Mouse (Mus musculus) forebrain, embryonic 11.5 days (tissue): ENCODE measurements at regions not wholly inside any gene's neighbourhood (a gene's known extent, or its start where the extent isn't known, plus 50 kb on each side); places are given as distances from the start of the nearest gene placed in this dataset.

ENCODE experiments used
- ATAC-seq: fragments of 200-750 bp; cut with Nextera tagmentation; replicated peaks from 2 replicates; pipeline ENCODE4 v1.8.0; 2017; ENCODE audit warnings: moderate TSS enrichment; ENCODE audit not compliant: low FRiP score
- DNase-seq: peaks from one replicate; pipeline ENCODE4 v3.0.0-alpha.2; 2017; ENCODE audit warnings: low spot score
- H3K27ac ChIP-seq: fragments of 300-500 bp; sonication (generic); 2 replicates; pipeline ENCODE4 v1.5.1; 2014; ENCODE audit warnings: low read depth, low read length
- H3K27me3 ChIP-seq: fragments of 300-500 bp; sonication (generic); 2 replicates; pipeline ENCODE4 v1.6.1; 2014; ENCODE audit warnings: mild to moderate bottlenecking, low read length, mixed read lengths; ENCODE audit not compliant: control insufficient read depth, insufficient read depth
- H3K36me3 ChIP-seq: fragments of 300-500 bp; sonication (generic); 2 replicates; pipeline ENCODE4 v1.6.1; 2014; ENCODE audit warnings: mild to moderate bottlenecking, low read length, moderate library complexity, mixed read lengths; ENCODE audit not compliant: control insufficient read depth, insufficient read depth
- H3K4me1 ChIP-seq: fragments of 300-500 bp; sonication (generic); replicated peaks from 2 replicates; pipeline ENCODE4 v1.6.1; 2014; ENCODE audit warnings: low read length, mixed read lengths; ENCODE audit not compliant: control insufficient read depth, insufficient read depth
- H3K4me2 ChIP-seq: fragments of 300-500 bp; sonication (generic); 2 replicates; pipeline ENCODE4 v1.6.1; 2014; ENCODE audit warnings: low read depth, mild to moderate bottlenecking, low read length, moderate library complexity, mixed read lengths; ENCODE audit not compliant: severe bottlenecking
- H3K4me3 ChIP-seq: fragments of 300-500 bp; sonication (generic); 2 replicates; pipeline ENCODE4 v1.5.1; 2014; ENCODE audit warnings: low read depth, low read length
- H3K9ac ChIP-seq: fragments of 300-500 bp; sonication (generic); 2 replicates; pipeline ENCODE4 v1.6.1; 2014; ENCODE audit warnings: low read length
- H3K9me3 ChIP-seq: fragments of 300-500 bp; sonication (generic); 2 replicates; pipeline ENCODE4 v1.6.1; 2016; ENCODE audit warnings: low read length, mixed read lengths; ENCODE audit not compliant: control insufficient read depth
- WGBS: fragments of 180-500 bp; shearing (Covaris S2); extraction: QIAGEN DNeasy Blood & Tissue Kit; methylation state at CpG from one replicate; pipeline ENCODE4 v1.1.7; 2014; 5-methylcytosine and 5-hydroxymethylcytosine counted together

DNA sequence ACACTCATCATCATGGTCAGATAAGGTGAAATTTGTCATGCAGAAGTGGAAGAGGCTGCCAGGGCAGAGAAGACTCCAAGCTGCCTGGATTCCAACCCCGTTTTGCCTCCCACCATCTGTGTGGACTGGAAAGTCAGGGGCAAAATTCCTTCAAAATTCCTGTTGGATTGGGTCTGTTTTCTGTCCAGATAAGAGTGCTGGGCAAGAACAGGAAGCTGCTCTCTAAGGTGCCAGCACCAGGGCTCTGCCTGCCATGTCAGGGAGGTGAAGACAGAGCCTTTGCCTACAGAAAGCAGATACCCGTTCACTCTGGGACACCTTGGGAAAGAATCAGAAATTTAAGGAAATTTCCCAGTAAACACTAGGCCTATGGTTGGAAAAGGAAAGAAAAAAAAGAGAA is 112.5 kb upstream of the Sash1 start:
- no peak for DNase-seq
- no peak overlapping the region for H3K9ac ChIP-seq
- WGBS: 82% methylated on average over 2 of the region's 2 CpGs
- H3K36me3 ChIP-seq: no peaks in the 10 kb centered on the region
- no peak overlapping the region for H3K27ac ChIP-seq
- H3K4me2 ChIP-seq: no peak overlapping the region
- H3K4me3 ChIP-seq: no peak overlapping the region
- H3K4me1 ChIP-seq: no peaks in the 10 kb centered on the region
- H3K9me3 ChIP-seq: no peaks in the 10 kb centered on the region
- H3K27me3 ChIP-seq: no peaks in the 10 kb centered on the region
- no peak for ATAC-seq

DNA sequence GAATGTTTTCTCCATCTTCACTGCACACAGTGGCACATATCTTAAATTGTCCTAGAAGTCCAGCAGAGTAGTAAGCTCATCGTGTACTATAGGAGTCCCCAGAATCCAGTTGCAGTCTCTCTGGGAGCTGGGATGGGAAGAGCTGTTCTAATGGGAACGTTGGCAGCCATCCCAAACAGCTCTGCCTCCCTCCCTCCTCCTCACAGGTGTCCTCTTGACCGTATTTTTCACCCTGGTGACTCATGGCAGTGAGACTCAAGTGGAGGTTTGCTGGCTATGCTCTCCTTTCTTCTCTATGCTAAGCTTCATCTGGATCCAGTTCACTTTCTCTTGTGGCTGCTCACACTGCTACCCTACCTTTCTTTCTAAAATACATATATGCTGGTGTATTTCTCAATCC is 109.2 kb upstream of the Sash1 start:
- Histone ChIP-seq H3K27ac (no peak overlapping the region), H3K4me3 (no peak overlapping the region), H3K27me3 (no peaks in the 10 kb centered on the region), H3K36me3 (no peaks in the 10 kb centered on the region), H3K9me3 (no peaks in the 10 kb centered on the region), H3K4me1 (peaks cover 2% of the 10 kb centered on the region; the same call in 1 of the 2 replicates), H3K9ac (no peak overlapping the region), H3K4me2 (no peak overlapping the region)
- no peak for DNase-seq
- 73% methylated on average over 3 of the region's 3 CpGs for WGBS
- ATAC-seq: no peak

DNA sequence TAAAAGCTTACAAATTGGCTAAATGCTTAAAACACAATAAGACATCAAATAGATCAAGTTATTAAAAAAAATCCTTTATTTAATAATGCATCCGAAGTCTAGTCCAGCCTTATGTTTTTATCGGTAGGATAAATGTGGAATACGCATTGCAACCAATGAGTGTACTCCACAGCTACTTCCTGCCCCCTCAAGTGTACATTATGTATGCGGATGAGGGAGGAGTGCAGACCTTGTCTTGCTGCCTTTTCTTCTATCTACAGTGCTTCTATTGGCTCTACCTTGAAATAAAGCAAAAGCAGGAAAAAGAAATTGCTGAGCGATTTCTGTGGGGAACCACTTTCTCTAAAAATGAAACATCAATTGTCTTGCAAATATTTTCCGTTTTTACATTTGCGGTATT is 100.5 kb upstream of the Sash1 start:
- no peaks in the 10 kb centered on the region for H3K4me1 ChIP-seq
- H3K4me3 ChIP-seq: no peak overlapping the region
- no peak overlapping the region for H3K4me2 ChIP-seq
- WGBS: 86% methylated on average over 7 of the region's 7 CpGs
- H3K27ac ChIP-seq: no peak overlapping the region
- no peaks in the 10 kb centered on the region for H3K9me3 ChIP-seq
- no peak for ATAC-seq
- no peaks in the 10 kb centered on the region for H3K27me3 ChIP-seq
- no peaks in the 10 kb centered on the region for H3K36me3 ChIP-seq
- no peak for DNase-seq
- no peak overlapping the region for H3K9ac ChIP-seq

DNA sequence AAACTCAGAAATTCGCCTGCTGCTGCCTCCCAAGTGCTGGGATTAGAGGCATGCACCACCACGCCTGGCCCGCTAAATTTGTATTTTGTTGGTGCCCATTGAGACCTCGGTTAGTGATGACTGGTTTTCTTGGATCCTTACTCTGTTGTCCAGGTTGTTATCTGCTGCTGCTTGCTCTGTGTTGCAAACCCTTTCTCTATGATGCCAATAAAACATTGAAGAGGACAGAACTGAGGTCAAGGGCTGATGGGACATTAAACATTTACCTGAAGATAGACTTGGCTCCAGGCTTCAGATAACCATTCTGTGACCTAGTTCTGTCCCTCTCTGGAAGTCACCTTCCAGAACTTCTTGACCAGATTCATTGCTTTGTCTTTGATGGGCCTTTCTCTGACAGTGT is 97.5 kb upstream of the Sash1 start:
- 89% methylated on average over 4 of the region's 4 CpGs for WGBS
- no peaks in the 10 kb centered on the region for H3K36me3 ChIP-seq
- no peak for DNase-seq

DNA sequence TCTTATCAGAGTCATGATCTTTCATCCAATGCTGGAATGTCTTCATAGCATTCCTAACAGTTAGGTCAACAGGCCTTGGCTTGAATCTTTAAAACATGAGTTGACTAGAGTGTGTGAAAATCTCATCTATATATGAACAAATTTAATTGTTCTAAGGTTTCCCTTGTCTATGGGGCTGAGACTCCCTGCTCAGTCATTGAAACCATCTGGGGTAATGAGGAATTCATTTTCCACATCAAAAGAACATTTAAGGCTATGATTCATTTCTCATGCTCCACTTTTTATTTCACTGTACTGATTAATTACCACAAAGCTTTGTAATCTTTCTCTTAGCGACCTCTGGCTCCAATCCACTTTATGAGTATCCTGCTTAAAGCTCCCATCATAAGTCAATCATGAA is 94.7 kb upstream of the Sash1 start:
- no peaks in the 10 kb centered on the region for H3K9me3 ChIP-seq
- H3K9ac ChIP-seq: no peak overlapping the region
- WGBS: 78% methylated on average over 1 of the region's 1 CpGs
- no peak for ATAC-seq
- H3K4me1 ChIP-seq: no peaks in the 10 kb centered on the region
- no peaks in the 10 kb centered on the region for H3K36me3 ChIP-seq
- no peak overlapping the region for H3K4me3 ChIP-seq
- DNase-seq: no peak
- no peak overlapping the region for H3K4me2 ChIP-seq
- no peaks in the 10 kb centered on the region for H3K27me3 ChIP-seq
- H3K27ac ChIP-seq: no peak overlapping the region

More for the DNA sequence above, 97.5 kb upstream of the Sash1 start:
- Histone ChIP-seq H3K4me3 (no peak overlapping the region), H3K9me3 (no peaks in the 10 kb centered on the region), H3K4me1 (no peaks in the 10 kb centered on the region), H3K27me3 (no peaks in the 10 kb centered on the region), H3K9ac (no peak overlapping the region), H3K4me2 (no peak overlapping the region), H3K27ac (no peak overlapping the region)
- no peak for ATAC-seq

DNA sequence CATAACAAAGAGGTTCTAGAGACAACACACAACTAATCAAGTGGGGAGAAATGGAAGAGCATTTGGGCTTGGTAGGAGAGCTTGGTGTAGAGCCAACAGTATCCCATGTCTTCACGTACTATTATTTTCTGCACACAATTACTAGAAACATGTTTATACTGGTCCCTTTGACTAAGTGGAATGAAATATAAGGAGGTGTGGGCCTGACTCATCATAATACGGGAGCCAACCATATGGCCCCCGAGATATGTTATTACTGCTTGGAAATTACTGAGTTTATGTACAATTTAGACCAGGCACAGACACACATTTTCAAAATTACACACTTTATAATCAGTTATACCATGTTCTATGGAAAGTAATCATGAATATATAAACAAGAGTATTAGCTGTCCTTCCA is 92.7 kb upstream of the Sash1 start:
- Histone ChIP-seq H3K36me3 (no peaks in the 10 kb centered on the region), H3K9me3 (no peaks in the 10 kb centered on the region), H3K27me3 (no peaks in the 10 kb centered on the region), H3K4me2 (no peak overlapping the region), H3K4me3 (no peak overlapping the region), H3K27ac (no peak overlapping the region), H3K4me1 (no peaks in the 10 kb centered on the region), H3K9ac (no peak overlapping the region)
- ATAC-seq (no peak), DNase-seq (no peak)
- WGBS: 95% methylated on average over 3 of the region's 3 CpGs

DNA sequence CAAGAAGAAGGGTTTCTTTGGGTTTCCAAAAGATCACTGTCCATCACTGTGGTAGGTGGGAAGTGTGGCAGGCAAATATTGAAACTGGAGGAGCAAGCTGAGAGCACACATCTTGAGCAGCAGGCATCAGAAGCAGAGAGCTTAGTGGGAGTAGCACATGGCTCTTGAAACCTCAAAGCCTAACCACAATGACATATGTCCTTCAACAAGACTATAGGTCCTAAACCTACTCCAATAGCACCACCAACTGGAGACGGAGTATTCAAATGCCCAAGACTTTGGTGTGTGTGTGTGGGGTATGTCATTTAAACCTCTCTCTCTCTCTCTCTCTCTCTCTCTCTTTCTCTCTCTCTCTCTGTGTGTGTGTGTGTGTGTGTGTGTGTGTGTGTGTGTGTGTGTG is 88.1 kb upstream of the Sash1 start:
- WGBS: 39% methylated on average over 1 of the region's 1 CpGs
- no peaks in the 10 kb centered on the region for H3K27me3 ChIP-seq
- H3K4me3 ChIP-seq: no peak overlapping the region
- H3K9me3 ChIP-seq: no peaks in the 10 kb centered on the region
- no peak overlapping the region for H3K9ac ChIP-seq
- H3K36me3 ChIP-seq: no peaks in the 10 kb centered on the region
- no peak overlapping the region for H3K27ac ChIP-seq
- DNase-seq (no peak), ATAC-seq (no peak)
- H3K4me1 ChIP-seq: no peaks in the 10 kb centered on the region
- no peak overlapping the region for H3K4me2 ChIP-seq

DNA sequence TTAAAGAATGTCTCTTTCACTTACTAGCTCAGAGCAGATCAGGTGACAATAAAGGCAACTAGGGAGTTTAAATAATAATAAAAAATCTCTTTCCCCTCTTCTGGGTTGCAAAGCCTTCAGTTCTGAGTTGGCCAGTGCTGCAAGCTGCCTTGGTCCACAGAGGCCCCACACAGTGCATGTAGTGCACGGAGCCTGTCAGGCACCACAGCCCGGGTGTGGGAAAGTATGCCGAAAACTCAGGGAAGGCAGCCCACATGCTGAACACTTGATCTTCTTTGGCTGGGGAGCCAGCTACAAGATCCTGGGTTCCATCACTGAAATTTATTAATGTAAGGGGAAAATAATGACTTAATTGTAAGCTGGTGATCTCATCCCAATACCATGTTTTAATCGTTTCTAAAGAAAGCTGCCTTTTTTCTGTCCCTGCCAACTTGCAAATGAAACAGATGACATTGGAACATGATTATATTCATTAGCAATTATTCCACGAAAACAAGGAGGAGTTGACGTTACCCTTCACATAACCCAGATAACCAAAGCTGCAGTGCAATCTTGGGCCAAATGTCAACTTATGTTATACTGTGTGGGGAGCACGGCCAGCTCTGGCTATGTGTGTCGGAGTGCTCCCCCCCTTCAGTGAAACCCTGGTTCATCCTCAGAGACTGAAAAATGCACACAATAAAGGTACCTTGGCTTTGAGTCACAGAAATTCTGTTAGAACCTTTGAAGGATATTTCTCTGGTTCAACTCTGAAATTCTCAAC is 87.1 kb upstream of the Sash1 start:
- Histone ChIP-seq H3K4me2 (no peak overlapping the region), H3K27ac (no peak overlapping the region), H3K4me3 (no peak overlapping the region), H3K36me3 (no peaks in the 10 kb centered on the region), H3K9me3 (no peaks in the 10 kb centered on the region), H3K9ac (no peak overlapping the region), H3K4me1 (no peaks in the 10 kb centered on the region), H3K27me3 (no peaks in the 10 kb centered on the region)
- 80% methylated on average over 8 of the region's 8 CpGs for WGBS
- ATAC-seq: no peak
- no peak for DNase-seq

DNA sequence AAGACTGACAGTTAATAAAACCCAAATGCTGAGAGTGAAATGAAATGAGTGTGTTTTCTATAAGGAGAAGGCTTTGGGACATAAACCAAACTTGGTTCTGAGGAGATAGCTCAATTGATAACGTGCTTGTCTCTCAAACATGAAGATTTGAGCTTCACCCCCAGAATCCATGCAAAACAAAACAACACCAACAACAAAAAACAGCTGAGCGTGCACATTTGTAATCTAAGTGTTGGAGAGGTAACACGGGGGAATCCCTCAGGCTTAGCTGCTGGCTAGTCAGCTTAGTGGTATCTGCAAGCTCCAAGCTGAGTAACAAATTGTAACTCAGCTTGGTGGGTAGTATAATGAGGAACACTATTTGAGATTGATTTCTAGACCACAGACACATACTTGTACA is 84.9 kb upstream of the Sash1 start:
- Histone ChIP-seq H3K4me3 (no peak overlapping the region), H3K27me3 (no peaks in the 10 kb centered on the region)
- WGBS: 77% methylated on average over 3 of the region's 3 CpGs

More for the DNA sequence above, 84.9 kb upstream of the Sash1 start:
- no peak overlapping the region for H3K27ac ChIP-seq
- ATAC-seq: no peak
- no peak for DNase-seq
- H3K9me3 ChIP-seq: no peaks in the 10 kb centered on the region
- no peaks in the 10 kb centered on the region for H3K36me3 ChIP-seq
- no peak overlapping the region for H3K9ac ChIP-seq
- no peak overlapping the region for H3K4me2 ChIP-seq
- no peaks in the 10 kb centered on the region for H3K4me1 ChIP-seq
